Mouse (Mus musculus) hindbrain, embryonic 12.5 days (tissue): Measurements from ENCODE around the gene Rbm4. TPM values are rescaled to one million over a fixed set of nuclear protein-coding genes. Genes with fewer than 3 reads are reported as not detected.

ENCODE experiments used
- polyA plus RNA-seq: library from polyadenylated mRNA; unstranded; fragments of >200 nt; fragmentation: Nextera tagmentation; extraction: Ambion mirVana; gene quantifications from 2 replicates; pipeline ENCODE4 v1.2.1, GENCODE M21; 2016

The Rbm4 gene
- polyA plus RNA-seq, 1 experiment from 2014 or later = 94.8 TPM

Other genes starting within 250 kb of the Rbm4 start
- 16.3 and 17.6 TPM in 2 replicates for gene Lrfn4, start 178.2 kb downstream of the Rbm4 start, polyA plus RNA-seq
- gene Rce1, start 168.3 kb downstream of the Rbm4 start, polyA plus RNA-seq = 54.3 and 62.9 TPM in 2 replicates
- 3.6 and 6.3 TPM in 2 replicates for gene Gm960, start 95.2 kb downstream of the Rbm4 start, polyA plus RNA-seq
- 42.8 and 43.7 TPM in 2 replicates for gene Sptbn2, start 82.7 kb downstream of the Rbm4 start, polyA plus RNA-seq
- gene Rbm4b, start 37.4 kb downstream of the Rbm4 start, polyA plus RNA-seq = 155 TPM in 2 replicates
- 41.5 and 42.9 TPM in 2 replicates for gene Gm21992, start 17.7 kb upstream of the Rbm4 start, polyA plus RNA-seq
- 96.0 and 97.9 TPM in 2 replicates for gene Rbm14, start 17.7 kb upstream of the Rbm4 start, polyA plus RNA-seq
- 42.7 and 46.4 TPM in 2 replicates for gene Ccs, start 45.4 kb upstream of the Rbm4 start, polyA plus RNA-seq
- gene Ccdc87, start 45.5 kb upstream of the Rbm4 start, polyA plus RNA-seq = 0.35 and 0.40 TPM in 2 replicates
- gene Ctsf, start 61.2 kb upstream of the Rbm4 start, polyA plus RNA-seq = 56.3 and 57.4 TPM in 2 replicates
- gene Actn3, start 84.0 kb upstream of the Rbm4 start, polyA plus RNA-seq = 2.6 and 4.2 TPM in 2 replicates
- gene Zdhhc24, start 84.8 kb upstream of the Rbm4 start, polyA plus RNA-seq = 21.1 and 21.4 TPM in 2 replicates
- 7.2 and 9.8 TPM in 2 replicates for gene Bbs1, start 112.7 kb upstream of the Rbm4 start, polyA plus RNA-seq
- gene Dpp3, start 134.4 kb upstream of the Rbm4 start, polyA plus RNA-seq = 167 TPM in 2 replicates
- 6.5 and 6.7 TPM in 2 replicates for gene Peli3, start 149.2 kb upstream of the Rbm4 start, polyA plus RNA-seq
- gene Mrpl11, start 168.2 kb upstream of the Rbm4 start, polyA plus RNA-seq = 116 and 124 TPM in 2 replicates
- 0.08 and 0.10 TPM in 2 replicates for gene Npas4, start 196.4 kb upstream of the Rbm4 start, polyA plus RNA-seq
- gene Slc29a2, start 230.0 kb upstream of the Rbm4 start, polyA plus RNA-seq = 5.3 and 7.2 TPM in 2 replicates
- gene B4gat1, start 244.9 kb upstream of the Rbm4 start, polyA plus RNA-seq = 43.8 and 48.7 TPM in 2 replicates
- gene AC124502.3, start 245.0 kb upstream of the Rbm4 start, polyA plus RNA-seq = 2.5 and 4.0 TPM in 2 replicates
- gene Brms1, start 247.5 kb upstream of the Rbm4 start, polyA plus RNA-seq = 56.9 and 61.2 TPM in 2 replicates